Mouse (Mus musculus): ENCODE results near the gene Psmd8. TPM values are rescaled to one million over a fixed set of nuclear protein-coding genes. Genes with fewer than 3 reads are reported as not detected.
"Not testable (repeated sequence)": the region's sequence is repeated elsewhere in the genome, so short reads cannot be mapped to it uniquely, and the experiment has no call there.

The Psmd8 gene
- polyA plus RNA-seq, 1 experiment from 2014 or later = 307 TPM

DNA sequence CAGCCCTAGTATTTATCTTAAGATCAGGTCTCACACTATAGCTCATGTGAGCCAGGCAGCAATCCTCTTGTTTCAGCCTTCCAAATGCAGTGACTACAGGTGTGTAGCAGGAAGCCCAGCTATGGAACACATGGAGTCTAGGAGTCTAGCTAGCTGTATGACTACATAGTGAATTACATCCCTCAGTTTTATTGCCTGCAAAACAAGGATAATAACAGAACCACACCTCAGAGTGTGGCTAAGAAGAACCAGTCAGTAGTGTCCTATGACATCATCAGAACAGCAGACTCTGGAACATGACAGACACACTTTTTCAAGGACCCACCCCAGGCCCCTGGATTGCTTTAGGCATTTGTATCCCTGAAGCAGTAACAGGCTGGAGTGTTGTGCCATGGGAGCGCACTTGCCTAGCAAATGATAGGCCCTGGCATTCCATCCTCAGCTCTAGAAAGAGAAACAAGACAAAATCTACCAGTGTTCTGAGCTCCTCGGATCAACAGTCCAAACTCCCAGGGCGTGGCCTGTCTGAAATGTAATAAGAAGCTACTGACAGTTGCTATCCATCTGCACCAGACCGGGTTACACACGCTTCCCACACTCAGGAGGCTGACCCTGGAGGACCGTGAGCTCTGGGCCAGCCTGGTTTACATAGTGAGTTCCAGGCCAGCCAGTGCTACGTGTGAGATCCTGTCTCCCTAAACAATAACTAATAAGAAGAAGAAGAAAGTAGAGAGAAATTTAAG is 33.7 kb downstream of the Psmd8 start:
- no peak for DNase-seq (ENCODE audit: low spot score)
- H3K27me3 ChIP-seq (replicated peaks; ENCODE audit: low read depth, poor library complexity, severe bottlenecking) = no peaks in the 10 kb centered on the region

DNA sequence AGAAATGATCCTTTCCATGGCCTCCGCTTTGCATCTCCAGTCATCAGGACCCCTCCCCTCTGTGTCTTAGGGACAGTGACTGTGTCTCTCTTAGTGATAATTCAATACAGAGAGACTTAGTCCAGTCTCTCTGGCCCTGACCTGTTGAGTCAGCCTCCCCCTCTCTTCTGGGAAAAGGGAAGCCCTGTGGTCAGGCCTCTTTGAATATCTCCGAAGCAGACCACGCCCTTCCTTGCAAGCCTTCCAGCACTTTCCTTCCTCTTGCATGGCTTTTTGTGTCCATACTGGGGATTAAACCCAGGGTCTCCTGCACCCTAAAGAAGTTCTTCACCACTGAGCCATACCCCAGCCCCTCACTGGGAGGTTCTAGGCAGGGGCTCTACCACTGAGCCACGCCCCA is 36.5 kb downstream of the Psmd8 start:
- no peaks in the 10 kb centered on the region for H3K9me3 ChIP-seq
- H3K4me3 ChIP-seq = no peak overlapping the region
- no peak overlapping the region for H3K27ac ChIP-seq (replicated peaks)
- H3K27me3 ChIP-seq (replicated peaks; ENCODE audit: low read depth, poor library complexity, severe bottlenecking) = no peaks in the 10 kb centered on the region
- WGBS = 96% methylated on average over 4 of the region's 4 CpGs
- no peak for DNase-seq (ENCODE audit: low spot score)
- no peaks in the 10 kb centered on the region for H3K36me3 ChIP-seq (replicated peaks)
- peaks cover 10% of the 10 kb centered on the region for H3K4me1 ChIP-seq

More for the DNA sequence above, 33.7 kb downstream of the Psmd8 start:
- Histone ChIP-seq H3K4me3 (no peak overlapping the region), H3K36me3 (replicated peaks) (no peaks in the 10 kb centered on the region), H3K4me1 (peaks cover 10% of the 10 kb centered on the region), H3K27ac (replicated peaks) (no peak overlapping the region), H3K9me3 (no peaks in the 10 kb centered on the region)
- WGBS = 84% methylated on average over 7 of the region's 7 CpGs

DNA sequence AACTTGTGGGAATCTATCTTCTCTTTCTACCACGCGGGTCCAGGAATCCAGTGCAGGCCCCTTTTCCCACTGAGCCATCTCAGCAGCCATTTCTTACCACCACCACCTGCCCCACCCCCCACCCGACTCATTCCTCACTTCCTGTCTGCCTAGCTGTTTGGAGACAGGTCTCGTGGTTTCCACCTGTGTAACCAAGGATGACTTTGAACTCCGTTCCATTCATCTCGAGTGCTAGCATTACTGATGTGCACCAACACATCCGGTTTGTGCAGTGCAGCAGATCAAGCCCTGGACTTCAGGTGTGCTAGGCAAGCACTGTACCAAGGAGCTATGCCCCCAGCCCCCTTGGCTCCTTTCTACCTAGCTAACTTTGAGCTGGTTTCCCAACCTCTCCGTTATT is 39.1 kb downstream of the Psmd8 start:
- WGBS = 84% methylated on average over 8 of the region's 8 CpGs
- H3K4me1 ChIP-seq = peaks cover 4% of the 10 kb centered on the region

DNA sequence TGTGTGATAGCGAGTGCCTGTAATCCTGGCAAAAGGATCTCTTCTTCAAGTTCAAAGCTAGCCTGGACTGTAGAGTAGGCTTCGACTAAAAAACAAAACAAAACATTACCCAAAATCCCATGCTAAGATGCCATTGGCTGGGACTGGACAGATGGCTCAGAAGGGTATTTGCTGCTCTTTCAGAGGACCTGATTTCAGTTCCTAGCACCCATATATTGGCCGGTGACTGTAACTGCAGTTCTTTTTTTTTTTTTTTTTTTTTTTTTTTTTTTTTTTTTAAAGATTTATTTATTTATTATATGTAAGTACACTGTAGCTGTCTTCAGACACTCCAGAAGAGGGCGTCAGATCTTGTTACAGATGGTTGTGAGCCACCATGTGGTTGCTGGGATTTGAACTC is 41.3 kb downstream of the Psmd8 start:
- not testable (repeated sequence) for H3K27ac ChIP-seq (replicated peaks); H3K4me3 ChIP-seq; H3K9me3 ChIP-seq; H3K36me3 ChIP-seq (replicated peaks); DNase-seq (ENCODE audit: low spot score)
- Histone ChIP-seq H3K4me1 (peaks cover 22% of the 10 kb centered on the region), H3K27me3 (replicated peaks; ENCODE audit: low read depth, poor library complexity, severe bottlenecking) (peaks cover 20% of the 10 kb centered on the region; the same call in 1 of the 2 replicates)
- WGBS = 90% methylated on average over 3 of the region's 4 CpGs

More for the DNA sequence above, 39.1 kb downstream of the Psmd8 start:
- Histone ChIP-seq H3K9me3 (no peaks in the 10 kb centered on the region), H3K27ac (replicated peaks) (no peak overlapping the region), H3K27me3 (replicated peaks; ENCODE audit: low read depth, poor library complexity, severe bottlenecking) (peaks cover 9% of the 10 kb centered on the region; the same call in 1 of the 2 replicates), H3K36me3 (replicated peaks) (no peaks in the 10 kb centered on the region), H3K4me3 (no peak overlapping the region)
- no peak for DNase-seq (ENCODE audit: low spot score)

DNA sequence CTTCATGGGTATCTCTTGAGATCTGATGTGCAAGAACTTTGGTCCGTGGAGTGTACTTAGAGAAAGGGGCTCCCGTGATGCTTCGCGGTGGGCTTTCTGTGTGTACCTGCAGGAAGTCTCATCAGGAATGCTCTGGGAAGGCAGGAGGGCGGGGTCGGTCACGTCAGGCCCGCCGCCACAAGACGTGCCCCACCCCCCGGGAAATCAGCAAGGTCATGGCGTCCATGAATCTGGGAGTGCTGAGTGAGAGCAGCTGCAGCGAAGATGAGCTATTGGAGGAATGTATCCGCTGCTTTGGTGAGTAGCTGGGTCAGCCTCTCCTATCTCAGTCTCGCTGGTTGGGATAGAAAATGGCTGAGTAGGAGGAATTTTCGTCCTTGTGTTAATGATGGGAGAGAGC is 43.1 kb downstream of the Psmd8 start:
- 44% methylated on average over 16 of the region's 16 CpGs for WGBS
- H3K27me3 ChIP-seq (replicated peaks; ENCODE audit: low read depth, poor library complexity, severe bottlenecking) = peaks cover 24% of the 10 kb centered on the region; the same call in 1 of the 2 replicates
- DNase-seq (ENCODE audit: low spot score) = no peak
- H3K4me3 ChIP-seq = no peak overlapping the region
- H3K36me3 ChIP-seq (replicated peaks) = no peaks in the 10 kb centered on the region
- no peak overlapping the region for H3K27ac ChIP-seq (replicated peaks)
- H3K4me1 ChIP-seq = peaks cover 24% of the 10 kb centered on the region
- H3K9me3 ChIP-seq = no peaks in the 10 kb centered on the region

GRCm38 (mm10) chr7:29134693-29135386 is 45.7 kb downstream of the Psmd8 start, which contains the start of gene Rasgrp4:
Gene Rasgrp4, plus strand, starts transcription at chr7:29134851.
- H3K27ac ChIP-seq (replicated peaks) = peak within 1 kb of the TSS; percentile 16; the same call in 1 of the 2 replicates
- H3K27me3 ChIP-seq (replicated peaks; ENCODE audit: low read depth, poor library complexity, severe bottlenecking) = peaks cover 24% of the 10 kb centered on the region; the same call in 1 of the 2 replicates
- H3K4me1 ChIP-seq = peaks cover 24% of the 10 kb centered on the region
- no peaks in the 10 kb centered on the region for H3K9me3 ChIP-seq
- under 1% methylated on average over 18 of the region's 20 CpGs for WGBS
- no peaks in the 10 kb centered on the region for H3K36me3 ChIP-seq (replicated peaks)
- peak within 1 kb of the TSS; percentile 57 for H3K4me3 ChIP-seq
- peak; percentile 65 for DNase-seq (ENCODE audit: low spot score)

GRCm38 (mm10) chr7:29134230-29134629 is 46.3 kb downstream of the Psmd8 start:
- H3K9me3 ChIP-seq = no peaks in the 10 kb centered on the region
- peaks cover 24% of the 10 kb centered on the region for H3K4me1 ChIP-seq
- peak overlapping the region; percentile 57 for H3K4me3 ChIP-seq
- WGBS = 8% methylated on average over 4 of the region's 4 CpGs
- H3K27me3 ChIP-seq (replicated peaks; ENCODE audit: low read depth, poor library complexity, severe bottlenecking) = peaks cover 24% of the 10 kb centered on the region; the same call in 1 of the 2 replicates
- H3K27ac ChIP-seq (replicated peaks) = 0 out of 2 replicates have a peak overlapping the region, but pooled peaks have one; percentile 16
- no peak for DNase-seq (ENCODE audit: low spot score)
- H3K36me3 ChIP-seq (replicated peaks) = no peaks in the 10 kb centered on the region

GRCm38 (mm10) chr7:29128725-29129124 is 51.8 kb downstream of the Psmd8 start:
- 42% methylated on average over 2 of the region's 2 CpGs for WGBS
- Histone ChIP-seq H3K27ac (replicated peaks) (no peak overlapping the region), H3K9me3 (no peaks in the 10 kb centered on the region), H3K36me3 (replicated peaks) (no peaks in the 10 kb centered on the region), H3K4me1 (peaks cover 23% of the 10 kb centered on the region), H3K4me3 (no peak overlapping the region), H3K27me3 (replicated peaks; ENCODE audit: low read depth, poor library complexity, severe bottlenecking) (peaks cover 14% of the 10 kb centered on the region; the same call in 1 of the 2 replicates)
- peak; percentile 32 for DNase-seq (ENCODE audit: low spot score)

- WGBS = 35% methylated on average over 7 of the region's 7 CpGs
- Histone ChIP-seq H3K27ac (replicated peaks) (no peak overlapping the region), H3K4me3 (no peak overlapping the region), H3K4me1 (peaks cover 27% of the 10 kb centered on the region), H3K27me3 (replicated peaks; ENCODE audit: low read depth, poor library complexity, severe bottlenecking) (peaks cover 14% of the 10 kb centered on the region; the same call in 1 of the 2 replicates), H3K36me3 (replicated peaks) (no peaks in the 10 kb centered on the region), H3K9me3 (no peaks in the 10 kb centered on the region)
- peak; percentile 73 for DNase-seq (ENCODE audit: low spot score)
Measured at GRCm38 (mm10) chr7:29126173-29126915, 54.2 kb downstream of the Psmd8 start.

DNA sequence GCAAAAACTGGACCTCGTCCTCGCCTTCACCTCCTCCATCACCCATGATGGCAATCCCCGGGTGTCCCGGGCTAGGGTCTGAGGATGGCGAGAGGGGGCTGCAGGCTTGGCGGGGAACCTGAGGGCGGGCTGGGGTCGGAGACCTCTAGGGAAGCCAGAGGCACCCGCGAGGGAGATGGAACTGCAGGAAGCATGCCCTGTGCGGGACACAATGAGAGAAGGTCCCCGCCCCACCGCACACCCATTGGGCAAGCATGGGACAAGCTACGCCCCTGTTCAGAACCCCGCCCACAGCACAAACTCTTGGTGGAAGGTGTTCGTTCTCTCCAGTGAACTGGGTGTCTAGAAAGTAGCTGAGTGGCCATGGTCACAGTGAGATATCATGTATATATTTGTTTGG is 55.5 kb downstream of the Psmd8 start, which contains the start of gene Ryr1:
TSS of gene Ryr1 (minus strand) at position 210 of the 400 bp plus-strand sequence.
- peak; percentile 86 for DNase-seq (ENCODE audit: low spot score)
- peaks cover 27% of the 10 kb centered on the region for H3K4me1 ChIP-seq
- no peaks in the 10 kb centered on the region for H3K36me3 ChIP-seq (replicated peaks)
- H3K4me3 ChIP-seq = peak within 1 kb of the TSS; percentile 62
- peak within 1 kb of the TSS; percentile 79 for H3K27ac ChIP-seq (replicated peaks)
- H3K27me3 ChIP-seq (replicated peaks; ENCODE audit: low read depth, poor library complexity, severe bottlenecking) = peaks cover 14% of the 10 kb centered on the region; the same call in 1 of the 2 replicates
- H3K9me3 ChIP-seq = no peaks in the 10 kb centered on the region
- 2% methylated on average over 16 of the region's 16 CpGs for WGBS
